Mouse (Mus musculus) embryonic stem cell, embryonic (primary cell): ENCODE data around the gene Eif3d.

ENCODE experiments used
- CTCF ChIA-PET, 4 experiments: fragments of 300-600 bp in 2 of 4; fragments of 350-600 bp in 2 of 4; sonication (Branson Sonifier 250); formaldehyde crosslinking; loops; one replicate each; lab custom pipeline; 2022; ENCODE audit warnings: inconsistent platforms in 2 of 4; lab: Charles Lee
- POLR2A ChIA-PET, 4 experiments: fragments of 300-600 bp in 2 of 4; fragments of 350-600 bp in 2 of 4; sonication (Branson Sonifier 250); formaldehyde crosslinking; loops; one replicate each; lab custom pipeline; 2022; ENCODE audit warnings: antibody characterized with exemption in 4 of 4, inconsistent platforms in 1 of 4; lab: Charles Lee

The Eif3d gene

DNA sequence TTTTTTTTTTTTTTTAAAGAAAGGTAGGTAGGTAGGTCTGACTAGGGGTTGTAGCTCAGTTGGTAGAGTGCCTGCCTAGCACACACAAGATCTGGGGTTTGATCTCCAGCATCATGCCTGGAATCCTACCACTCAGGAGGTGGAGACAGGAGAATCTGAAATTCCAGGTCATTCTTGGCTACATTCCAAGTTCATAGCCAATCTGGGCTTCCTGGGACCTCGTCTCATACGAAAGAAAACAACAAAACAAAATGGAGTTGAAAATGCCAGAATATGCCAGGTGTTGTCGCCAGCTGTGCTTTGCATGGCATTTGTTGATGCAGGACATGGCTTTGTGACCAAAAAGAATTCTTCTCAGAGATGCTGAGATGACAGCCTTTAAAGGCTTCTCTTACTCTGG is 37.4 kb downstream of the Eif3d start:
- ChIA-PET POLR2A (interaction anchor here in 3 of 4 experiments (0.9 to 3.4 kb wide), 10 partner anchors 12 to 180 kb away, joined by 3 to 19 read pairs (median 4); partner anchors contain the start of gene Eif3d (in 2 of the 3)), CTCF (interaction anchor here (0.6 to 5.2 kb wide), 25 partner anchors 13 to 1262 kb away, joined by 3 to 42 read pairs (median 7); partner anchors contain the start of genes Foxred2 (in 2 of the 4), Ncf4 (in 1 of the 4) and Pvalb (in 1 of the 4))

DNA sequence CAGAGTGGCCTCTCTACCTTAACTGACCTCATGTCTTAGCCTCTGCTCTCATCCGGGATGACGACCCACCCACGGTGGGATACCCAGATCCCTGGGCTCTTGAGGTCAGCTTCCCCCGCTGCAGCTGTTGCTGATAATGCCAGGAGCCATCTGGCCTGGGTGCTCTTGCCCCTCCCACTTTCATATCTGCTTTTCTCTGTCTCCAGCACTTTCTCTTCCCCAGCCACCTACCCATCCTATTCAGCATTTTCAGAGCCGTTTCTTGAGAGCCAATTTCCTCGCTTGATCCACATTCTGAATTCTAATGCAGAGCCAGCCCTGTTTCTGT is 39.0 kb downstream of the Eif3d start:
- ChIA-PET CTCF (interaction anchor here (0.6 to 5.2 kb wide), 11 partner anchors 15 to 674 kb away, joined by 3 to 42 read pairs (median 4); no protein-coding TSS in a partner anchor), POLR2A (interaction anchor here in 2 of 4 experiments (0.6 to 1.5 kb wide), 3 partner anchors 24 to 81 kb away, joined by 3 to 5 read pairs (median 3); no protein-coding TSS in a partner anchor)

DNA sequence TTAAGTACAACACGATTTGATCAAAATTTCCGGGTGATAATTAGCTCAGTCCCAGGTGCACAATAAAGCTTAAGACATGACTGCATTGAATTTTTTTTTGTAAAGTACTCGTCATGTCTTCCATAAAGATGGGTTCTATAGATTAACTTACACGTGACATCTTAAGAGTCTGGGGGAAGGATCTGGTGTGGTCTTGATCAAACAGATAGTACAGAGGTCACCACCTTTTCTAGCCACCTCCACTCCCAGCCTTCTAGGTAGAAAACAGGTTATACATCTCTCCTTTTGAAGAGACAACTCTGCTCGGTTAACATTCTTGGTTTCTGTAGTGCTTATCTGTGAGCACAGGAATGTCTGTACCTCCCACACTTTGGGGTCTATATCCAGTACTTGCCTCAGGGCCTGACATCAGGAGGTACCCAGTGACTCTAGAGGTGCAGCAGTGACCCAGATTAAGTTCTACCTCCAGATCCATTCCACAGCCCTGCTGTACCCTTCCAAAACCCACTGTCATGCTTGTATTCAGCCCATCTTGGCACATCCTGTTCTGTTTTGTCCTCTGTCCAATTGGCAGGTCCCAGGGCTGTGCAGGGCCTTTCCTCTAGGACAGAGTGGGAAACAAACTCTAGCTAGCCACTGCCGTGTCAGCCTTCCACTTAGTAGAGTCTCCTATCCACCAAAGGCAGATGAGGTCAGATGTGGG is 39.5 kb downstream of the Eif3d start:
- CTCF ChIA-PET: interaction anchor here (0.6 to 5.2 kb wide), 12 partner anchors 15 to 582 kb away, joined by 3 to 42 read pairs (median 4); no protein-coding TSS in a partner anchor
- POLR2A ChIA-PET: interaction anchor here in 2 of 4 experiments (0.6 to 1.5 kb wide), 4 partner anchors 25 to 320 kb away, joined by 3 to 5 read pairs (median 3); no protein-coding TSS in a partner anchor

DNA sequence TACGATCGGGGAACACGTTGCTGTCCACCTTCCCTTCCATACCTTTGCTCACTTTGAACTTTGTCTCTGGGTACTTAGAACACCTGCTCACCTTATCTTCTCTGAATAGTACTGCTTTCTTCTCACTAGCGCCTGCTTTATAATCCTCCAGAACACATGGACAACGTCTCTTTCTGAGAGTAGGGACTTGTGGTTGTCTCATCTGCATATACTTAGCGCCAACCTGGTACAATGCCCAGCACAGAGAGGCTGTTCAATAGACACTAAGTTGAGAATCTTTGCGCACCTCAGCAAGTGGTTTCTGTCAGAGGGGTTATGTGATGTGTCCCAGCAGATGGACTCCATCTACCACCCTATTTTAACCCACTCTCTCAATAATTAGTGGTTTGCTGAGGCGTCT is 40.8 kb downstream of the Eif3d start:
- CTCF ChIA-PET: interaction anchor here in 1 of 4 experiments (1.1 to 1.6 kb wide), 2 partner anchors 173 to 190 kb away, joined by 3 read pairs; partner anchors contain the start of gene Apol8

DNA sequence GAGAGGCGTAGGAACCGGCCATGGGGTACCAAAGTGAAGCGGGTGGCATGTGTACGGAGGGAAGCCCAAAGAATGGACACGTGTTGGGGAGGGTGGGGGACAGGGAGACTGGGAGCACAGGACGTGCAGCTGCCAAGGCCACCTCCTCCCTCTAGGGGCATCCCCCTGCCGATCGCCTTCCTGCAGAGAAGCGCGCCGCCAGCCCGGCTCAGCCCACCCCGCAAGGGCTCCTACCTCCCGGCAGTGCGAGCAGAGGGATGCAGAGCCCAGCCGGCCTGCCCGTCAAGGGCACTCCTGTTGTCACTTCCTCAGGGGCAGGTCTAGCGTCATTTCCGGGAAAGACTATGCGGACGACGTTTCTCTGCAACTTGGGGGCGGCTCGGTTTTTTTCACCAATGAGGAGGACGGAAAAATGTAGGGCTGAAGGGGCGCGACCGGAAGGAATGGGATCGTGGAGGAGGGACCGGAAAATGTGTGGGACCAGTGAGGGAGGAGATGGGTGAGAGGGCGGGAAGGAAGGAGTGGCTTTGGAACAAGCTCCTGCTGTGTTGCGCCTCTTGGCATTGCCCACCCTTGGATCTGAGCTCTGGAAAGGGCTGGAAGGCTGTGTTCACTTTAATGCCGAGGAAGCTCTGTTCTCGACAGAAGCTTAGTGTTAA is 41.8 kb downstream of the Eif3d start, which contains the start of gene Txn2:
TSS of gene Txn2 (minus strand) at position 334 of the 659 bp plus-strand sequence.
- CTCF ChIA-PET: interaction anchor here (0.6 to 1.8 kb wide), 21 partner anchors 8 to 1226 kb away, joined by 3 to 21 read pairs (median 3); partner anchors contain the start of gene Apol8 (in 1 of the 4)

More for the DNA sequence above, 40.8 kb downstream of the Eif3d start:
- POLR2A ChIA-PET: interaction anchor here in 1 of 4 experiments (2.2 kb wide), 1 partner anchor 28 kb away, joined by 9 read pairs; the partner anchor contains the start of gene Foxred2

DNA sequence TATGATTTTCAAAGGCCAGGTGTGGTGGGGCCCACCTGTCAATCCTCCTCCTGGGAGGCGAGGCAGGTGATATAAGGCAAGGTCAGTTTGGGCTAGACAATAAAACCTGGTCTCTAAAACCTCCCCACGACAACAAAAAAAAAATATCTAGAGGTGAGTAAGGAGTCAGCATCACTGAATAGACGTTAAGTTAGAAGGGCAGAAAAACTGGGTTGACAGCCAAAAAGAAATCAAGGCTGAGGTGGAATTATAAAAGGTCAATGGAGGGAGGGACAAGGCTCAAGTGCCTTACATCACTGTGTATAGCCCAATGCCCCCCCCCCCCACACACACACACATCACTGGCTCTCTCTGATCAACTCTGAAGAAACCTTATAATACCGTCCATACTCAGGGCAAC is 42.5 kb downstream of the Eif3d start:
- ChIA-PET CTCF (interaction anchor here in 3 of 4 experiments (0.6 to 1.8 kb wide), 6 partner anchors 11 to 166 kb away, joined by 3 to 21 read pairs (median 5); no protein-coding TSS in a partner anchor), POLR2A (interaction anchor here in 2 of 4 experiments (0.7 to 2.2 kb wide), 10 partner anchors 20 to 496 kb away, joined by 3 to 15 read pairs (median 3); partner anchors contain the start of genes Foxred2 (in 2 of the 2) and Myh9 (in 1 of the 2))

More for the DNA sequence above, 41.8 kb downstream of the Eif3d start, which contains the start of gene Txn2:
- POLR2A ChIA-PET: interaction anchor here in 3 of 4 experiments (0.6 to 2.2 kb wide), 41 partner anchors 8 to 622 kb away, joined by 3 to 25 read pairs (median 3); partner anchors contain the start of genes Eif3d (in 3 of the 3), Foxred2 (in 2 of the 3), Apol8 (in 1 of the 3) and Ift27 (in 1 of the 3)

DNA sequence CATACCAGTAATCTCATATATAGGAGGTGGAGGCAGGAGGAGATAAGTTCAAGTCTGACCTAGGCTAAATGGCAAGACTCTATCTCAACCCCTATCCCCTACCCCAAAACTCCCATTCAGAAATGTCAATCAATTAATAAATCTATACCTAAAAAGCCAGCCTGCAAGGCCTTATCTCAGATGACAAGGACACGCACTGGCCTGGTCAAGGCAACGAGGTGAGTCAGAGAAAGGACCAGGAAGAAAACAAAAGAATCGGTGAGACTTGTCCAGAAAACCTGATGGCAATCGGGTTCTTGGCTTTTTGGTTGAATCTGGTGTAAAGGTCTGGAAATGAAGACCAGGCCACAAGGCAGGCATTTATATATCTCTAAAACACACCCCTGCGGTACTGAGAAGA is 43.7 kb downstream of the Eif3d start:
- CTCF ChIA-PET: no interaction called here
- POLR2A ChIA-PET: interaction anchor here in 1 of 4 experiments (1.4 to 1.5 kb wide), 2 partner anchors 9 to 19 kb away, joined by 3 read pairs; no protein-coding TSS in a partner anchor

DNA sequence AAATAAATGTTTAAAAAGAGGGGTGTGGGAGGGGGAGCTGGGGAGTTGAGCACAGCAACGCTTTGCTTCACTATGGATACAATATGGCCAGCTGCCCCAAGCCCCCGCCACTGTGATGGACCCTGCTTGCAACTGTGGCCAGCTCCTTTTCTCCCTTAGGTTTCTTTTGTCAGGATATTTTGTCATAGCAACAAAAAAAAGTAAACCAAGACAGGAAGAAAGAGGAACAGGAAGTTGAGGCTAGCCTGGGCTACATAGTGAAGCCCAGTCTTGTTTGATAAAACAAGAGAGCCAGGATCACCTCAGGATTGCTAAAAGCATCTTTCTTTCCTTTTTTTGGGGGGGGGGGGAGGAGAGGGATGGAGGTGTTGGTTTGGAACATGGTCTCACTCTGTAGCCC is 45.4 kb downstream of the Eif3d start:
- ChIA-PET POLR2A (interaction anchor here in 3 of 4 experiments (0.6 to 1.7 kb wide), 12 partner anchors 16 to 1948 kb away, joined by 3 to 11 read pairs (median 4); partner anchors contain the start of genes Eif3d (in 2 of the 3), Apol9b (in 1 of the 3) and Myh9 (in 1 of the 3)), CTCF (interaction anchor here in 3 of 4 experiments (0.6 to 1.0 kb wide), 10 partner anchors 8 to 335 kb away, joined by 3 to 8 read pairs (median 3); no protein-coding TSS in a partner anchor)

DNA sequence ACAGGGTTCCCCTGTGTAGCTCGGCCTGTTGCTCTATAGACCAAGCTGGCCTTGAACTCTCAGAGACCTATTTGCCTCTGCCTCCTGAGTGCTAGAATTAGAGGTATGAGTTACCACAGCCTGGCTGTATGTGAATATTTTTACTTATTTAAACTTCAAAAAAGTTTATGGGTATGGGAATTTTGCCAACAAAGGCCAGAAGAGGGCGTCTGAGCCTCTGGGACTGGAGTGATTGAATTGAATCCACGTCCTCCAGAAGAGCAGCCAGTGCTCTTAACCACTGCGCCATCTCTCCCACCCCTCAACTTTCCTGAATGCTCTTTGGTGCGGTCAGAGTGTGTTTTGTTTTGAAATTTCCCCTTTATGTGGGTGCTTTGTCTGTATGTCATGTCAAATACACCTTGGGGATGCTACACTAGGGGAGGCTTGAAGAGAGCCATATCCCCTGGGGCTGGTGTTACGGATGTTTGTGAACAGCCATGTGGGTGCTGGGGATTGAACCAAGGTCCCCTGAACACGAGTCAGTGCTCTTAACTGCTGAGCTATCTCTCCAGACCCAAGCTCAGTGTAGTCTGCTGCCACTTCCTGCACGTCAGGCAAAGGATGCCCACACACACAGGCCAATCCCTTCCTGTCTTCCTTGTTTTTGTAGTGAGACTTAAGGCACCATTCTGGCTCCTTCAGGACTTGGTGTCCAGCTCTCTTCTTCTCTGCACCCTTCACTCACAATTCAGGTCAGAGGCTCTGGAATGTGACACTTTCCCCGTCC is 47.2 kb downstream of the Eif3d start:
- POLR2A ChIA-PET: interaction anchor here in 3 of 4 experiments (0.7 to 3.6 kb wide), 8 partner anchors 11 to 154 kb away, joined by 3 to 13 read pairs (median 3); partner anchors contain the start of gene Myh9 (in 1 of the 3)
- CTCF ChIA-PET: interaction anchor here in 3 of 4 experiments (0.6 to 1.9 kb wide), 5 partner anchors 148 to 179 kb away, joined by 3 to 6 read pairs (median 3); no protein-coding TSS in a partner anchor

DNA sequence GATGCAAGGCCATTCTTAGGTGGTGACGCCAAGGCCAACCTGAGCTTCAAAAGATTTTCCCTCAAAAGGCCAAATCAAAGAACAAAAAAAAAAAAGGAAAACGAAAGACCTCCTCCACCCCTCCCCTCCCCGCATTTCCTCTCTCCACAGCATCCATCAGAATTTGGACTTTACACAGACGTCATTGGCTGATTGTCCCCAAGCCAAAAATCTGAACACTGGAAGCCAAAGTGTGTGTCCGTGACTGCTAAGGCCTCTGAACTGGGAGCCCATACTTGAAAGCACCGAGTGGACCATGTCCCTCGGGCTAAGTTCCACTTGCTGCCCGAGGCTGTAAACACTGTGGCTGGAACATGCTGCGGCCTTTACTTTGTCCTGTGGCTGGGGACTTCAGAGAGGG is 47.9 kb downstream of the Eif3d start:
- ChIA-PET POLR2A (interaction anchor here (0.6 to 3.6 kb wide), 15 partner anchors 10 to 797 kb away, joined by 3 to 13 read pairs (median 4); partner anchors contain the start of genes Myh9 (in 2 of the 4) and Foxred2 (in 1 of the 4)), CTCF (interaction anchor here in 3 of 4 experiments (0.6 to 2.6 kb wide), 13 partner anchors 11 to 166 kb away, joined by 3 to 11 read pairs (median 4); partner anchors contain the start of gene Apol8 (in 2 of the 3))

DNA sequence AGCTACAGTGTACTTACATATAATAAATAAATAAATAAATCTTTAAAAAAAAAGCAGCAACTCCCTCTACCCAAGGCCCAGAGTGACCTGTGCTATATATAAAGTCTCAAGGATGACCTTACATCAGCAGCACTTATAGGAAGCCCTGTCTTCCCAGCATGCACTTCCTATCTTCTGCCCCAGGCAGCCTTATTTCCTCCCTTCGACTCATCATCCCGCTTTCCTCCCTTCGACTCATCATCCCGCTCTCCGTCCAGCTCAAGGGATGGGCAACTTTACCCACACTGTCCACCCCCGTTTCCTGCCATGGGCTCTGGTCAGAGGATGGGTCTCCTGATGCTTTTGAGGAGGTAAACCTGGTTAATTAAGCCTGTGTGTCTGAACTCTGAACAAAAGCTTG is 49.0 kb downstream of the Eif3d start:
- POLR2A ChIA-PET: interaction anchor here in 2 of 4 experiments (0.6 to 3.6 kb wide), 12 partner anchors 11 to 155 kb away, joined by 3 to 13 read pairs (median 4); partner anchors contain the start of genes Myh9 (in 2 of the 2) and Foxred2 (in 1 of the 2)
- CTCF ChIA-PET: interaction anchor here (0.6 to 2.6 kb wide), 17 partner anchors 12 to 165 kb away, joined by 3 to 11 read pairs (median 4); partner anchors contain the start of gene Apol8 (in 2 of the 4)

DNA sequence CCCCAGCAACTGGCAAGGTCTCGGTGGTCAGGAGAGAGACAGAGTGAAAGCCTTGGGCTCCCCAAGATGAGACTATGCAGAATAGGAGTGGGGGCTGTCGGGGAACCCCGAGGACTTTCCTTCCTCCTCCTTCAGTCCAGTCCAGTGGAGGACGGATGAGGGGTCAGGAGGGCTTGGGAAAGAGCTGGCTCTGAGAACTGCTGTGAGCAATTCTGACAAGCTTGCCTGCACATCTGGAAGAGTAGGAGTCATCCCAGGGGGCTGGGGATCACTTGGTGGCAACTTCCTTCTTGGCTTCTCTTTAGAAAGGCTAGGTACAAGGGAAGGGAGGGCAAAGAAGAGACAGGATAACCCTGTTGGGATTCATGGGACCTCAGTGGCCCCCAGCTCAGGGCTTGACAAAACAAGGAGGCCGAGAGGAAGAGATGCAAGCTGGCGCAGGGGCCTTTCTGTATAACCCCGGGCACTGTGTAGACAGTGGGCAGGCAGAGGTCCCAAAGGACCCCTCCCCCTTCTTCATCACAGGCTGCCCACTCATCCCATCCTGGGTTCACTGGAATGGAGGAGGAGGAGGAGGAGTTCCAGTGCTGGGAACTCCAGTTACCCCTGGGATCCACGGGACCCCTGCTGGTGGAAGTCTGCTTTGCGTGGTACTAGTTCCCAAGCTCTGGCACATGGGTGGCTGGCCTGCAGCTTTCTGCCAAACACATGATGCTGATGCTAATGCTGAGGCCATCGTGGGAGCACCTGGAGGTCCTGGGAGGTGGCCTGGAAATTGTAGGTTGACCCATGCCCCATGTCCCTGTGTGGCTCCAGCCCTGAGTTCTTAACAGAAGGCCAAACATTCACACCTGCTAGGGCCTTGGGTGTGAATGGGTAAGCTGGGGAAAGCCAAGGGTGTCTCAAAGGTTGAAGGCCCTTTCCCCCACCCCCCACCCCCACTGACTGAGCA is 49.8 kb downstream of the Eif3d start:
- POLR2A ChIA-PET: interaction anchor here in 3 of 4 experiments (0.5 to 3.6 kb wide), 17 partner anchors 8 to 154 kb away, joined by 3 to 13 read pairs (median 4); partner anchors contain the start of genes Myh9 (in 1 of the 3) and Txn2 (in 1 of the 3)
- CTCF ChIA-PET: interaction anchor here in 3 of 4 experiments (0.6 to 2.6 kb wide), 17 partner anchors 8 to 164 kb away, joined by 3 to 11 read pairs (median 4); partner anchors contain the start of genes Apol8 (in 1 of the 3) and Txn2 (in 1 of the 3)

DNA sequence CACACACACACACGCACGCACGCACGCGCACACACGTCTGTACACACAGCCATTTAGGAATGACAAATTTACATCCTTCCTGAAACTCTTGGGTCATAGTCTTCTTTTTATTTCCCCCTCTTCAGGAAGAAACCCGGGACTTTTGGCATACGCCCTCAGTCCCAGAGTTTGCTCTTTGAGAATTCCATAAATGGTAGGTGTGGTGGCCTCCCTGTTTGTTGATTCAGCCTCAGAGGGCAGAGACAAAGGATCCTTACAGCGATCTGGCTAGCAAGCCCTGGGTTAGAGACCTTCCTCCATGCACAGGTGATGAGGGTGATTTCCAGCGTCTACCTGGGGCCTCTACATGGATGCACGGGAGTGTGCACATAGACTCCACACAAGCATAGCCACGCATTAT is 51.2 kb downstream of the Eif3d start:
- CTCF ChIA-PET: interaction anchor here in 2 of 4 experiments (0.5 to 1.9 kb wide), 4 partner anchors 51 to 662 kb away, joined by 3 to 8 read pairs (median 3); partner anchors contain the start of genes Apol8 (in 1 of the 2) and Eif3d (in 1 of the 2)

DNA sequence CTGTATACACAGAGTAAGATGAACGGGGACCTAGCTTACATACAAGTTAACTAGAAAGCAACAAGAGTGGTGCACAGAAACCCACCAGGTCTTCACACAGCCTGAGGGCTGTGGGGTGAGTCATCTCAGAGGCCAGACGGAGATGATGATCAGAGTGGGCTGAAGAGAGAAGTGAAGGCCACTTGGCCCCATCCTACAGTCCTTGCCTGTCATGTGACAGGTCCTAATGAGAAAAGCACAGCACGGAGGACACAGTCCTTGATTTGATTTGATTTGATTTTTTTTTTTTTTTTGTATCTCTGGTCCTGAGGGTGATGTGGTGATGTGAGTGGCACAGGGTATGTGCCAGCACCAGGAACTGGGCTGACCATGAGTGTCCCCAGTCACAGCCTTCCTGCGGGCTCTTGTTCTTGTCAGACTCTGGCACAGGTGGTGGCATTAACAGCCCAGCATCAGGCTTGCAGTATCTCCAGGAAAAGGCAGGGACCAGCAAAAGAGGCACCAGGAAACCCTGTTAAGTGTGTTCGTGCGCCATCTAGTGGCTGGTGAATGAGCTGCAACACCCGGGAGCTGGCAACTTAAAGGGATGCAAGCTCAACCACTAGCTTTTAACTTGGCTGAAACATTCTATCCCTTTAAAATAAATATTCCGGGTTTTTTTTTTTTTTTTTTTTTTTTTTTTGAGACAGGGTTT is 53.6 kb downstream of the Eif3d start:
- ChIA-PET POLR2A (interaction anchor here (0.5 to 2.7 kb wide), 83 partner anchors 9 to 1040 kb away, joined by 3 to 26 read pairs (median 4); partner anchors contain the start of genes Myh9 (in 3 of the 4), Apol8 (in 1 of the 4), Foxred2 (in 1 of the 4) and Txn2 (in 1 of the 4)), CTCF (interaction anchor here (0.6 to 3.5 kb wide), 162 partner anchors 9 to 1290 kb away, joined by 3 to 49 read pairs (median 4); partner anchors contain the start of genes Apol8 (in 3 of the 4), Txn2 (in 3 of the 4), Myh9 (in 2 of the 4) and Eif3d (in 1 of the 4))

More for the DNA sequence above, 51.2 kb downstream of the Eif3d start:
- POLR2A ChIA-PET: interaction anchor here in 3 of 4 experiments (0.5 to 2.5 kb wide), 6 partner anchors 43 to 144 kb away, joined by 3 to 15 read pairs (median 4); no protein-coding TSS in a partner anchor
